ENCODE assay signal across 18 mouse cellular contexts in genomic region chr4:132469873-132470272, GRCm38 (mm10). TPM values are rescaled to one million over a fixed set of nuclear protein-coding genes. Genes with fewer than 3 reads are reported as not detected.
DNase-seq lines count a peak whose midpoint lies in the region; ATAC-seq and TF ChIP-seq lines count a peak whose summit lies in the region.
"Had no signal": no experiment of that assay in that cellular context is flagged by ENCODE, and none has a peak within 500 bp of the region (broad histone marks: within the 10 kb centered on the region; RNA-seq: fewer than 3 reads in every experiment).

No protein-coding gene starts in this region.

- H3K4me2 ChIP-seq in intestine, embryonic 14.5 days (ENCODE audit: low read length): no peak overlapping the region
- H3K4me2 ChIP-seq in liver, embryonic 14.5 days (ENCODE audit: low read depth): no peak overlapping the region
- no peak overlapping the region for H3K4me2 ChIP-seq in midbrain, embryonic 16.5 days (ENCODE audit: low read length)

- TF ChIP-seq CTCF in kidney, adult 2 months (conservative IDR thresholded peaks at IDR 0.05; ENCODE audit: insufficient read depth, insufficient read length, low read depth, low read length): no peak
- TF ChIP-seq CTCF in liver, embryonic 14.5 days (IDR thresholded peaks at IDR 0.05; ENCODE audit: low read depth): no peak

- TF ChIP-seq POLR2A in kidney, adult 2 months (IDR thresholded peaks at IDR 0.05; ENCODE audit: low read depth, low read length): no peak

- peak; percentile 76; the same call in 1 of the 2 replicates for ATAC-seq in intestine, embryonic 14.5 days (replicated peaks; ENCODE audit: low FRiP score, low TSS enrichment, low read depth)
- peak; percentile 34; the same call in 1 of the 2 replicates for ATAC-seq in liver, embryonic 14.5 days (ENCODE audit: insufficient read depth)
- ATAC-seq in midbrain, embryonic 16.5 days: no peak
- ATAC-seq: forebrain, embryonic 16.5 days; hindbrain, embryonic 16.5 days had no signal

- WGBS in intestine, embryonic 14.5 days: 8% methylated on average over 3 of the region's 3 CpGs
- 5% methylated on average over 3 of the region's 3 CpGs for WGBS in kidney, adult 2 months
- 1% methylated on average over 3 of the region's 3 CpGs for WGBS in liver, embryonic 14.5 days (ENCODE audit: insufficient replicate concordance)
- WGBS in midbrain, embryonic 16.5 days: 24% methylated on average over 3 of the region's 3 CpGs

- H3K27ac ChIP-seq in intestine, embryonic 14.5 days (ENCODE audit: low read depth): peak overlapping the region; percentile 2; the same call in 1 of the 2 replicates
- H3K27ac ChIP-seq in kidney, adult 2 months (ENCODE audit: insufficient read depth, low read depth, low read length): peak overlapping the region; percentile 25
- H3K27ac ChIP-seq in liver, embryonic 14.5 days: no peak overlapping the region
- H3K27ac ChIP-seq in midbrain, embryonic 16.5 days (ENCODE audit: low read length): no peak overlapping the region

- H3K9ac ChIP-seq in intestine, embryonic 14.5 days (ENCODE audit: low read length): no peak overlapping the region
- H3K9ac ChIP-seq in liver, embryonic 14.5 days (replicated peaks): no peak overlapping the region
- no peak overlapping the region for H3K9ac ChIP-seq in midbrain, embryonic 16.5 days (ENCODE audit: low read depth, low read length)

- peak; percentile 62 for DNase-seq in intestine, embryonic 14.5 days (ENCODE audit: low spot score)
- DNase-seq in kidney, adult 2 months: peak; percentile 90
- peak; percentile 55 to 76 for DNase-seq in kidney, postnatal 25 days
- DNase-seq in liver, embryonic 14.5 days (ENCODE audit: low read depth in 3 of 3, low spot score in 3 of 3): no peak
- DNase-seq in embryo, embryonic 10.5 days (ENCODE audit: low spot score): no peak
- DNase-seq in right cerebral cortex, postnatal 25 days: no peak
- DNase-seq in gastrocnemius, postnatal 4 days (ENCODE audit: low spot score in 2 of 2): no peak
- DNase-seq: adrenal gland, postnatal 14 days; cerebellum, adult 8-10 months; embryo, embryonic 11 days; heart, postnatal 10 days; retina, postnatal 1 day; spleen, adult 18-20 months; thymus, postnatal 25 days had no signal

- no peak for TF ChIP-seq EP300 in liver, embryonic 14.5 days (IDR thresholded peaks at IDR 0.05; ENCODE audit: low read depth)

- H3K9me3 ChIP-seq in intestine, embryonic 14.5 days (ENCODE audit: control insufficient read depth, low read length): no peaks in the 10 kb centered on the region
- no peaks in the 10 kb centered on the region for H3K9me3 ChIP-seq in liver, embryonic 14.5 days (ENCODE audit: control insufficient read depth, low read length)
- no peaks in the 10 kb centered on the region for H3K9me3 ChIP-seq in midbrain, embryonic 16.5 days (replicated peaks; ENCODE audit: control insufficient read depth, low read length, poor library complexity, severe bottlenecking)
- H3K9me3 ChIP-seq: megakaryocyte, embryonic 14.5 days had no signal

- H3K27me3 ChIP-seq in intestine, embryonic 14.5 days (replicated peaks; ENCODE audit: control insufficient read depth, insufficient read depth, low read length): no peaks in the 10 kb centered on the region
- H3K27me3 ChIP-seq in kidney, adult 2 months (replicated peaks; ENCODE audit: control insufficient read depth, insufficient read depth, low read length): no peaks in the 10 kb centered on the region
- no peaks in the 10 kb centered on the region for H3K27me3 ChIP-seq in liver, embryonic 14.5 days (ENCODE audit: control insufficient read depth, insufficient read depth, low read length)
- no peaks in the 10 kb centered on the region for H3K27me3 ChIP-seq in midbrain, embryonic 16.5 days (ENCODE audit: control insufficient read depth, insufficient read depth, low read depth, low read length)
- H3K27me3 ChIP-seq: megakaryocyte, embryonic 14.5 days had no signal

- H3K36me3 ChIP-seq in intestine, embryonic 14.5 days (ENCODE audit: control insufficient read depth, insufficient read depth, low read length): no peaks in the 10 kb centered on the region
- no peaks in the 10 kb centered on the region for H3K36me3 ChIP-seq in kidney, adult 2 months (ENCODE audit: control insufficient read depth, insufficient read depth, low read length)
- H3K36me3 ChIP-seq in liver, embryonic 14.5 days (replicated peaks; ENCODE audit: control insufficient read depth, insufficient read depth, low read depth): no peaks in the 10 kb centered on the region
- no peaks in the 10 kb centered on the region for H3K36me3 ChIP-seq in midbrain, embryonic 16.5 days (ENCODE audit: control insufficient read depth, insufficient read depth, low read length)

- H3K4me1 ChIP-seq in intestine, embryonic 14.5 days (replicated peaks; ENCODE audit: control insufficient read depth, insufficient read depth, low read length): no peaks in the 10 kb centered on the region
- H3K4me1 ChIP-seq in kidney, adult 2 months (ENCODE audit: control insufficient read depth, insufficient read depth, low read length): peaks cover 21% of the 10 kb centered on the region
- H3K4me1 ChIP-seq in liver, embryonic 14.5 days (replicated peaks; ENCODE audit: control insufficient read depth in 2 of 2, insufficient read depth in 2 of 2, low read length in 1 of 2): peaks cover 0 to 17% of the 10 kb centered on the region in 2 experiments; a peak in 3 of 4 replicates
- no peaks in the 10 kb centered on the region for H3K4me1 ChIP-seq in midbrain, embryonic 16.5 days (ENCODE audit: control insufficient read depth, insufficient read depth, low read length)

- no peak overlapping the region for H3K4me3 ChIP-seq in intestine, embryonic 14.5 days (ENCODE audit: low read depth, low read length)
- H3K4me3 ChIP-seq in kidney, adult 2 months (ENCODE audit: insufficient read depth, low read depth, low read length): no peak overlapping the region
- H3K4me3 ChIP-seq in liver, embryonic 14.5 days (ENCODE audit: insufficient read depth in 1 of 2, low read depth in 2 of 2, low read length in 2 of 2): no peak overlapping the region
- no peak overlapping the region for H3K4me3 ChIP-seq in midbrain, embryonic 16.5 days (ENCODE audit: low read depth, low read length)
- H3K4me3 ChIP-seq: megakaryocyte, embryonic 14.5 days had no signal

RNA-seq across cellular contexts. Expression of gene Med18, which starts 6.2 kb away (rescaled TPM):
- 11.4 and 16.2 TPM in 2 replicates for polyA plus RNA-seq in intestine, embryonic 14.5 days (2014; fragmentation: Nextera tagmentation; extraction: Ambion mirVana)
- 2.4 and 2.9 TPM in 2 replicates for polyA plus RNA-seq in kidney, adult 2 months (2012; rRNA removed)
- 4.0 and 4.3 TPM in 2 replicates for polyA plus RNA-seq in liver, embryonic 14.5 days (2012; rRNA removed)
- polyA plus RNA-seq in liver, embryonic 14.5 days (2014; fragmentation: Nextera tagmentation; extraction: Ambion mirVana): 3.4 and 3.9 TPM in 2 replicates
- 1 to 10 TPM; 6.9 to 7.0 TPM for total RNA-seq in gastrocnemius, postnatal 4 days (2021)
- polyA plus RNA-seq in midbrain, embryonic 16.5 days (2015; fragmentation: Nextera tagmentation; extraction: Ambion mirVana): 16.9 and 17.9 TPM in 2 replicates

RNA-seq across cellular contexts. Expression of gene Sesn2, which starts 40.4 kb away (rescaled TPM):
- 6.9 and 7.3 TPM in 2 replicates for polyA plus RNA-seq in intestine, embryonic 14.5 days (2014; fragmentation: Nextera tagmentation; extraction: Ambion mirVana)
- polyA plus RNA-seq in kidney, adult 2 months (2012; rRNA removed): 26.7 and 29.4 TPM in 2 replicates
- polyA plus RNA-seq in liver, embryonic 14.5 days (2012; rRNA removed): 3.4 TPM in 2 replicates
- polyA plus RNA-seq in liver, embryonic 14.5 days (2014; fragmentation: Nextera tagmentation; extraction: Ambion mirVana): 3.3 and 4.1 TPM in 2 replicates
- total RNA-seq in gastrocnemius, postnatal 4 days (2021): 1 to 10 TPM; 2.0 to 2.8 TPM
- 9.2 and 10.0 TPM in 2 replicates for polyA plus RNA-seq in midbrain, embryonic 16.5 days (2015; fragmentation: Nextera tagmentation; extraction: Ambion mirVana)

RNA-seq across cellular contexts. Expression of gene Phactr4, which starts 47.6 kb away (rescaled TPM):
- polyA plus RNA-seq in intestine, embryonic 14.5 days (2014; fragmentation: Nextera tagmentation; extraction: Ambion mirVana): 21.5 and 22.4 TPM in 2 replicates
- polyA plus RNA-seq in kidney, adult 2 months (2012; rRNA removed): 19.5 and 25.2 TPM in 2 replicates
- 6.2 and 7.4 TPM in 2 replicates for polyA plus RNA-seq in liver, embryonic 14.5 days (2012; rRNA removed)
- polyA plus RNA-seq in liver, embryonic 14.5 days (2014; fragmentation: Nextera tagmentation; extraction: Ambion mirVana): 10.9 and 14.0 TPM in 2 replicates
- total RNA-seq in gastrocnemius, postnatal 4 days (2021): 10 to 100 TPM; 25.3 to 25.9 TPM
- 7.1 and 8.3 TPM in 2 replicates for polyA plus RNA-seq in midbrain, embryonic 16.5 days (2015; fragmentation: Nextera tagmentation; extraction: Ambion mirVana)

Comparison
In these comparisons a context has a peak if more than half of its experiments do, and no peak if none do; other contexts are left out.
1. DNase-seq: peak in intestine, embryonic 14.5 days (single experiment), kidney, adult 2 months (single experiment) and kidney, postnatal 25 days (2 of 2); none in liver, embryonic 14.5 days (0 of 3), embryo, embryonic 10.5 days (single experiment), right cerebral cortex, postnatal 25 days (single experiment) and gastrocnemius, postnatal 4 days (0 of 2).
2. H3K27ac ChIP-seq: peak in intestine, embryonic 14.5 days (single experiment) and kidney, adult 2 months (single experiment); none in liver, embryonic 14.5 days (single experiment) and midbrain, embryonic 16.5 days (single experiment).